Mouse (Mus musculus): ENCODE data around the gene Cdk9. TPM values are rescaled to one million over a fixed set of nuclear protein-coding genes. Genes with fewer than 3 reads are reported as not detected.
A peak's percentile ranks its signal among the peaks of the same experiment; 100 is the strongest.

Cdk9 gene
- polyA plus RNA-seq, 1 experiment = 112 TPM

DNA sequence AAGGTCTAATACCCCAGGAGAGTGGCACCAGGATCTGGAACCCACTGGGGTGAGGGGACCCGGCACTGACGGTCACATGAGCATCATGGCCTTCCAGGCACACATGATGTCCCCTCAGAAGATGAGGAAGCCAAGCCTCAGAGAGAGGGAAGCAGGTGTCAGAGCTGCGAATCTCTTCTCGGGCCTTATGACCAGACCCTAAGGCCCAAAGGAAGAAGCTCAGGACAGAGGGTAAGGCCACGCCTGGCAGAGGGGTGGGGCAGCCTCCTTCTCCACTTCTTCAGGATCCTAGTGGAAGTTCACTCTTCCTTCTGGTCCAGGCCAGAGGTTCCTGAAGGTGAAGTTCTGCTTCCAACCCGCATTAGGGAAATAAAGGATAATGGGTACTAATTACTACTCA, 19.8 kb upstream of the Cdk9 start:
- no peak overlapping the region for H3K4me3 ChIP-seq (ENCODE audit: insufficient read depth, poor library complexity, severe bottlenecking)
- H3ac ChIP-seq (ENCODE audit: control insufficient read depth, insufficient read length, low read depth) = no peak overlapping the region
- no peak for TF ChIP-seq CTCF (IDR thresholded peaks at IDR 0.05; ENCODE audit: control insufficient read depth, insufficient read depth, insufficient read length)
- no peaks in the 10 kb centered on the region for H3K79me3 ChIP-seq (ENCODE audit: low read depth)
- no peaks in the 10 kb centered on the region for H3K27me3 ChIP-seq (ENCODE audit: control insufficient read depth, insufficient read depth, insufficient read length)
- no peaks in the 10 kb centered on the region for H3K79me2 ChIP-seq (ENCODE audit: control insufficient read depth, insufficient read depth)
- H3K36me3 ChIP-seq (ENCODE audit: control insufficient read depth, insufficient read depth) = no peaks in the 10 kb centered on the region

DNA sequence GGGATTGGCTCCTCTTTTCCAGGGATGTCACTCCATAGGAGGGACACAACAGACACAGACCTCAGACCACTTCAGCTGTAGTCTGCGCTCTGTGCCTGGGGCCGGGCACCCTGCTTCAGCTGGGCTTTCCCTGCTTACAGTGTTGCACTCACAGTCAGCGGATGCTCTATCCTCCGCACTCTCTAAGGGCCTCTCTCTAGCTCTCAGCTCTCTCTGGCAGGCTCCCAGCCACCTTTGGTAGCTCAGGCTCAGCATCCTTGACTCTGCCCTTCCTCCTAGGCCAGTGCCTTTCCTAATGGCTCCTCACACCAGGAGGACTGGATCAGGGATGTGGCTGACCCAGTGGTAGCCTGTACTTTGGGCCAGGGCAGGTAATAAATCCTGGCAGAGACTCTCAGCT, 19.0 kb upstream of the Cdk9 start:
- Histone ChIP-seq H3ac (ENCODE audit: control insufficient read depth, insufficient read length, low read depth) (no peak overlapping the region), H3K36me3 (ENCODE audit: control insufficient read depth, insufficient read depth) (no peaks in the 10 kb centered on the region), H3K79me2 (ENCODE audit: control insufficient read depth, insufficient read depth) (no peaks in the 10 kb centered on the region), H3K4me3 (ENCODE audit: insufficient read depth, poor library complexity, severe bottlenecking) (no peak overlapping the region), H3K79me3 (ENCODE audit: low read depth) (no peaks in the 10 kb centered on the region), H3K27me3 (ENCODE audit: control insufficient read depth, insufficient read depth, insufficient read length) (no peaks in the 10 kb centered on the region)
- no peak for TF ChIP-seq MAX (IDR thresholded peaks at IDR 0.05)
- no peak for TF ChIP-seq CEBPB (IDR thresholded peaks at IDR 0.05; ENCODE audit: low read depth)
- TF ChIP-seq FOSL1 (IDR thresholded peaks at IDR 0.05; ENCODE audit: insufficient read depth, low read length, poor library complexity, severe bottlenecking) = no peak
- no peak for TF ChIP-seq USF1 (IDR thresholded peaks at IDR 0.05; ENCODE audit: low read depth)
- TF ChIP-seq MYOG (IDR thresholded peaks at IDR 0.05; ENCODE audit: control insufficient read depth, extremely low read depth, insufficient read length) = no peak
- no peak for TF ChIP-seq CTCF (IDR thresholded peaks at IDR 0.05; ENCODE audit: control insufficient read depth, insufficient read depth, insufficient read length)

DNA sequence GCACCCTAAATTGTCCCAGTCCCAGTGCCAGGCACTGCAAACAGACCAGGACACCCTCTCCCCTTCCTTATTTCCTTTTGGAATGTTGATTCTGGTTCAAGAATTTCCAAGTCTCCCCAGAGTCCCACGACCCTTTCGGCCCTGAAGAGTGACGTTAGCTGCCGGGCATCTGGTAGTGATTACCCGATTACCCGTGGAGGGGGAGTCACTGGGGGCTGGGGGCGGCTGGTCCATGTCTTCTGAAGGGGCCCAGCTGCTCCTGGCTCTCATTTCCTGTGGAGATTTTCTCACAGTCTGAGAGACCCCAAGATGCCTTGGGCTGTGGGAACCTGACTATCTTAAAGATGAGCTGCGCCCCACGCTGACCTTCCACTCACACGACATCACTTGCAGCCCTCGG, 18.0 kb upstream of the Cdk9 start:
- H3K79me2 ChIP-seq (ENCODE audit: control insufficient read depth, insufficient read depth) = no peaks in the 10 kb centered on the region
- no peak overlapping the region for H3K4me3 ChIP-seq (ENCODE audit: insufficient read depth, poor library complexity, severe bottlenecking)
- no peaks in the 10 kb centered on the region for H3K36me3 ChIP-seq (ENCODE audit: control insufficient read depth, insufficient read depth)
- H3K27me3 ChIP-seq (ENCODE audit: control insufficient read depth, insufficient read depth, insufficient read length) = no peaks in the 10 kb centered on the region
- TF ChIP-seq MYOG (IDR thresholded peaks at IDR 0.05; ENCODE audit: control insufficient read depth, extremely low read depth, insufficient read length) (no peak), CEBPB (IDR thresholded peaks at IDR 0.05; ENCODE audit: low read depth) (no peak), MAX (IDR thresholded peaks at IDR 0.05) (no peak), USF1 (IDR thresholded peaks at IDR 0.05; ENCODE audit: low read depth) (no peak), MYOD1 (IDR thresholded peaks at IDR 0.05; ENCODE audit: control insufficient read depth, insufficient read length, low read depth) (no peak), FOSL1 (IDR thresholded peaks at IDR 0.05; ENCODE audit: insufficient read depth, low read length, poor library complexity, severe bottlenecking) (no peak), CTCF (IDR thresholded peaks at IDR 0.05; ENCODE audit: control insufficient read depth, insufficient read depth, insufficient read length) (no peak)
- no peak overlapping the region for H3ac ChIP-seq (ENCODE audit: control insufficient read depth, insufficient read length, low read depth)
- no peaks in the 10 kb centered on the region for H3K79me3 ChIP-seq (ENCODE audit: low read depth)

GRCm38 (mm10) chr2:32729547-32729946, 16.7 kb upstream of the Cdk9 start:
- H3K4me3 ChIP-seq (ENCODE audit: insufficient read depth, poor library complexity, severe bottlenecking) = no peak overlapping the region
- H3K79me3 ChIP-seq (ENCODE audit: low read depth) = no peaks in the 10 kb centered on the region
- TF ChIP-seq USF1 (IDR thresholded peaks at IDR 0.05; ENCODE audit: low read depth) (no peak), CTCF (IDR thresholded peaks at IDR 0.05; ENCODE audit: control insufficient read depth, insufficient read depth, insufficient read length) (no peak), FOSL1 (IDR thresholded peaks at IDR 0.05; ENCODE audit: insufficient read depth, low read length, poor library complexity, severe bottlenecking) (no peak), MYOG (IDR thresholded peaks at IDR 0.05; ENCODE audit: control insufficient read depth, extremely low read depth, insufficient read length) (no peak), MAX (IDR thresholded peaks at IDR 0.05) (no peak), MYOD1 (IDR thresholded peaks at IDR 0.05; ENCODE audit: control insufficient read depth, insufficient read length, low read depth) (no peak), CEBPB (IDR thresholded peaks at IDR 0.05; ENCODE audit: low read depth) (no peak)
- H3K27me3 ChIP-seq (ENCODE audit: control insufficient read depth, insufficient read depth, insufficient read length) = no peaks in the 10 kb centered on the region
- H3K36me3 ChIP-seq (ENCODE audit: control insufficient read depth, insufficient read depth) = no peaks in the 10 kb centered on the region
- H3K79me2 ChIP-seq (ENCODE audit: control insufficient read depth, insufficient read depth) = no peaks in the 10 kb centered on the region
- no peak overlapping the region for H3ac ChIP-seq (ENCODE audit: control insufficient read depth, insufficient read length, low read depth)

- TF ChIP-seq MAX (IDR thresholded peaks at IDR 0.05) (no peak), FOSL1 (IDR thresholded peaks at IDR 0.05; ENCODE audit: insufficient read depth, low read length, poor library complexity, severe bottlenecking) (no peak), USF1 (IDR thresholded peaks at IDR 0.05; ENCODE audit: low read depth) (no peak), CEBPB (IDR thresholded peaks at IDR 0.05; ENCODE audit: low read depth) (no peak), MYOG (IDR thresholded peaks at IDR 0.05; ENCODE audit: control insufficient read depth, extremely low read depth, insufficient read length) (no peak), MYOD1 (IDR thresholded peaks at IDR 0.05; ENCODE audit: control insufficient read depth, insufficient read length, low read depth) (no peak), CTCF (IDR thresholded peaks at IDR 0.05; ENCODE audit: control insufficient read depth, insufficient read depth, insufficient read length) (no peak)
- no peaks in the 10 kb centered on the region for H3K79me2 ChIP-seq (ENCODE audit: control insufficient read depth, insufficient read depth)
- H3ac ChIP-seq (ENCODE audit: control insufficient read depth, insufficient read length, low read depth) = no peak overlapping the region
- H3K27me3 ChIP-seq (ENCODE audit: control insufficient read depth, insufficient read depth, insufficient read length) = no peaks in the 10 kb centered on the region
- H3K79me3 ChIP-seq (ENCODE audit: low read depth) = no peaks in the 10 kb centered on the region
- H3K4me3 ChIP-seq (ENCODE audit: insufficient read depth, poor library complexity, severe bottlenecking) = no peak overlapping the region
- no peaks in the 10 kb centered on the region for H3K36me3 ChIP-seq (ENCODE audit: control insufficient read depth, insufficient read depth)
Observed at GRCm38 (mm10) chr2:32728463-32728862, 15.6 kb upstream of the Cdk9 start.

GRCm38 (mm10) chr2:32727435-32727834, 14.6 kb upstream of the Cdk9 start:
- H3ac ChIP-seq (ENCODE audit: control insufficient read depth, insufficient read length, low read depth) = peak overlapping the region; percentile 28
- H3K4me3 ChIP-seq (ENCODE audit: insufficient read depth, poor library complexity, severe bottlenecking) = no peak overlapping the region
- no peaks in the 10 kb centered on the region for H3K27me3 ChIP-seq (ENCODE audit: control insufficient read depth, insufficient read depth, insufficient read length)
- no peaks in the 10 kb centered on the region for H3K79me2 ChIP-seq (ENCODE audit: control insufficient read depth, insufficient read depth)
- H3K36me3 ChIP-seq (ENCODE audit: control insufficient read depth, insufficient read depth) = no peaks in the 10 kb centered on the region
- no peak for TF ChIP-seq FOSL1 (IDR thresholded peaks at IDR 0.05; ENCODE audit: insufficient read depth, low read length, poor library complexity, severe bottlenecking)
- no peak for TF ChIP-seq USF1 (IDR thresholded peaks at IDR 0.05; ENCODE audit: low read depth)
- no peak for TF ChIP-seq MAX (IDR thresholded peaks at IDR 0.05)
- no peak for TF ChIP-seq MYOG (IDR thresholded peaks at IDR 0.05; ENCODE audit: control insufficient read depth, extremely low read depth, insufficient read length)
- no peak for TF ChIP-seq CTCF (IDR thresholded peaks at IDR 0.05; ENCODE audit: control insufficient read depth, insufficient read depth, insufficient read length)
- no peak for TF ChIP-seq MYOD1 (IDR thresholded peaks at IDR 0.05; ENCODE audit: control insufficient read depth, insufficient read length, low read depth)
- TF ChIP-seq CEBPB (IDR thresholded peaks at IDR 0.05; ENCODE audit: low read depth) = no peak
- no peaks in the 10 kb centered on the region for H3K79me3 ChIP-seq (ENCODE audit: low read depth)
